Mouse (Mus musculus) lung, postnatal 0 days (tissue): ENCODE results near the gene Pdcd1lg2.

ENCODE experiments used
- CTCF ChIP-seq: IDR thresholded peaks from 2 replicates; pipeline ENCODE4 v1.5.1; 2016; ENCODE audit warnings: antibody characterized with exemption, mild to moderate bottlenecking
- EP300 ChIP-seq: IDR thresholded peaks from 2 replicates; pipeline ENCODE4 v1.6.1; 2016; ENCODE audit warnings: antibody characterized with exemption, mild to moderate bottlenecking, control low read depth

DNA sequence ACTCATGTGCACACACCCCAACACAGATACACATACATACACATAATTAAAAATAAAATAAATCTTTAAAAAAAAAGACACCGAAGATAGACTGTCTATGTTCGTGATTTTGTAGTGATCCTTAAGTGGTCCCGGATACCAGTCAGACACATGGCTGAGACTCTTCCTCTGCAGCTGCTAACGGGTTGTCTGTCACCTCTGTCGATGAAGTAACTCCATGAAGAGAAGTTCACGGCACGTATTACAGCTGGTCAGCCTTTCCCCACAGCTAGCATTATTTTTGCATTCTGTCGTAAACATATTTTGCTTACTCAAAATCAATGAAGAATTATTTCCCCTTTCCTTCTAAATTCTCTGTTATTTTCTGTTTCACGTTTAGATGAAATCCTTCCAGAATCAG is 17.4 kb upstream of the Pdcd1lg2 start:
- no peak for TF ChIP-seq CTCF
- no peak for TF ChIP-seq EP300
